Mouse (Mus musculus) layer of hippocampus, adult 9-10 months (tissue): ENCODE results near the gene Pigr.

Experiments used
- DNase-seq: peaks from one replicate; pipeline ENCODE4 v3.0.0; 2022; ENCODE audit warnings: low spot score

The Pigr gene

DNA sequence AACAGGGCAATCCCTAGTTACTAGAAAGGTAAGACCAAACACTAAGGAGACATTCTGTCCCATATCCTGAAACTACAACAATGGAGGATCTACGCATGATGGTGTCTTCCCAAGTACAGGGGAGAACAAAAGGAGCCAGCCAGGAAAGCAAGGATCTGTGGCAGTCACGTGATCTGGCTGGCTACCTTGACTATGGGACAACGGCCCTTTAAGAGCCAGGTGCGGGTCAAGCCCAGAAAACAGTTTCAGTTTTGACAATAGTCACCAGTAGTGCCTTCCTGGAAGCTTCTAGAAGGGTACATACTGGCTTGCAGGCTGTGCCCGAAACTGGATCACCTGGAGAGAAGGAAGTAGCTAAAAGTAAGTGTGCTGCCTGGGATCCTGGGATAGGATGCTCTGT is at the start of gene Pigr:
Pigr (plus strand) TSS at position 237 of the 400 bp plus-strand sequence.
- no peak for DNase-seq

DNA sequence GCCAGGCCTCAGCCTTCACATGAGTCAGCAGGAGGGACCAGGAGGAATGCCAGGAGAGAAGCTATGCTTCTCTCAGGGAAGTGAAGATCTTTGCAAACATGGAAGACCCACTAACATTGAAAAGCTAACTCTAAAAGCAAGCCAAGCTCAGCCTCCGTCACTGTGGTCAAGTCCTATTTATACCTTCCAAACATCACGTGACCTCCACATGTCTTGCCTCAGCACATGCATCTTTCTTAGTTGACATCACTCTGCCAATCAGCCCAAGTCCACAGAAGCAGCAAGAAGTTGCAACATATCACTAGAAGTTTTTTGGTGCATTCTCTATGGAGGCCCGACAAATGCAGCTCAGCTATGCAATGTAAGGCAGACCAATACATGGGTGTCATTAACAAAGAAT is 46.6 kb upstream of the Pigr start:
- DNase-seq = no peak

GRCm38 (mm10) chr1:130784054-130784453 is 42.4 kb upstream of the Pigr start:
- DNase-seq = no peak

- no peak for DNase-seq
Observed at GRCm38 (mm10) chr1:130787001-130787400, 39.5 kb upstream of the Pigr start.

DNA sequence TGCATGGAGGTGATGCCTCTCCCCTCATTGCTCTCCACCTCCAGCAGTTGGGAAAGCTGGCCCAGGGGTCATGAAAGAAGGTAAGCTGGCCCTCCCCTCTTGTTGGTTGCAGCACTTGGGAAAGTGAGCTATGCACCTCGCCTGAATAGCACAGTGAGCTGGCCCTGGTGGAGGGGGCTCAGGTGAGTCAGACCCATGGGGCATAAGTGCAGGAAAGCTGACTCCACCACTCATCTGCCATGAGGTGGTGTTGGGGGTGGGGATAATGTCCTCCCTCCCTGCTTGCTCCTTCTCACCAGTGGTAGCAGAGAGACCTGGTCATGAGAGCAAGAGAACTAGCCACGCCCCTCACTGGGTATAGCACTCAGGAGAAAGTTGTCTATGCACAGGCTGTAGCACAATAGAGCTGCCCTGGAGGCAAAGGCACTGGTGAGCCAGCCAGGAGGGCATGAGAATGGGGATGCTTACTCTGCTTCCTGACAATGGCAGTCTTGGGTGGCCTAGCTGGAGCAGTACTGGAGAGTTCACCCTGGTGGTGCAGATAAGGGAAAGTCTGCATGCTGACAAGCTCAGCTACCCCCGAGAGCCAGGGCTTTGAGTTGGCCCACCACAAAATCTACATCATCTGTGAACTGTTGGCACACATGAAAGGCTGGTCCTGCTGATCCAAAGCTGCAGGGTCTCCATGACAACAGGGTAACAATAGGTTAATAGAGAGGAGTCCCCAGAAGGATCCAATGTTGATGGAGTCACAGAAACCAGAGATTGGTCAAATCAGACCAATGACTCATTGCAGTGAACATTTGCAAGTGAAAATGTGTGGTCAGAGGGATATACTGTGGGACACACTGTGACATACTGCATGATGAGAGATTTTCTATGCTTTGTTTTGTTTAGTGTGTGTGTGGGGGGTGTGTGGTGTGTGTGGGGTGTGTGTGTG is 36.7 kb upstream of the Pigr start:
- DNase-seq = no peak

GRCm38 (mm10) chr1:130795331-130795730 is 31.2 kb upstream of the Pigr start:
- no peak for DNase-seq

DNA sequence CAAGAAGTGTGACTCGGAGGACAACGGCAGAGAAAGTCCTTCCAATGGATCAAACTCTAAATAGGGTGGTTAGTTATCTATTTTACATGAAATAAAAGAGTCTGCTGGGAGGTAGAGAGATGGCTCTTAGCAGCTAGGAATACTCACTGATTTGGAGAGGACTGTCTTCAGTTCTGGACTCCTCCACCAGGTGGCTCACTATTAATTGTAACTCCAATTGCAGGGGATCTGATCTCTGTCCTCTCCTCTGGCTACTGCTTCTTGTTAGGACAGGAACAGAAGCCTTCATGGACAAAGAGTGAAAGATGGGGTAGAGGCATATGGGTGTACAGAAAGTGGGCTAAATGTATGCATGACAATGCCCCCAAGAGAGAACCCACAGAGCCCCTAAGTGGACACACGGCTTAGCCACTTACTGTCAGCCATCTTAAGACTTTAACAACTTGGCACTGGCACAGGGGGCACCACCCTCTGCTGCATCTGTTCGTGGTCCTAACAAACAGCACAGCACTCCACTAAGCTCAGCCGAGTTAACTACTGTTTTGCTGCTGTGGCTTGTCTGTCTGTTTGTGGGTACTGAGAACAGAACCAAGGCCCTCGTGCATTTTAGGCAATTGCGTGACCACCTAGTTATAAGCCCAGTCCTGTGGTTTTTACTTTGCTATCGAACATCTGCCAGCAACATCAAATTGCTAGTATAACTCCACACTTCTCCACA is 29.4 kb upstream of the Pigr start:
- DNase-seq = peak; percentile 20

DNA sequence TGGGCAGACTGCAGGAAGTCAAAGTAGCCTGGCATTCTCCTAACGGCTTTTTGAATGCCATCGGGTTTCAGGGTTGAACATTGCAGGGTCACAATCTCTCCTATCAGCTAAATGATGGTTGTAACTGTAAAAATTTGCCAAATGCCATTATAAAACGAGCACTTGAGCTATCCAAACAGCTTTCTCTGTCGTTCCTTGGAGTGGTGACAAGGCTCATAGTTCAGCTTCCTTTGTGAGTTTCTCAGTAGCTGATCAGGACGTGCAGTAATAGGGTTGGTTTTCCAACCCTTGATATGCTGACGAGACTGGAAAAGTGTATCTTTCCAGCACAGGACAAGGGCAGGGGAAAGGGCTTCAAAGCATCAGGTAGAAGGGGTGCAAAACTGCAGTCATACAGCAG is 28.4 kb upstream of the Pigr start:
- no peak for DNase-seq

GRCm38 (mm10) chr1:130798551-130798950 is 27.9 kb upstream of the Pigr start:
- no peak for DNase-seq

- no peak for DNase-seq
Observed at GRCm38 (mm10) chr1:130799399-130799798, 27.1 kb upstream of the Pigr start.

DNA sequence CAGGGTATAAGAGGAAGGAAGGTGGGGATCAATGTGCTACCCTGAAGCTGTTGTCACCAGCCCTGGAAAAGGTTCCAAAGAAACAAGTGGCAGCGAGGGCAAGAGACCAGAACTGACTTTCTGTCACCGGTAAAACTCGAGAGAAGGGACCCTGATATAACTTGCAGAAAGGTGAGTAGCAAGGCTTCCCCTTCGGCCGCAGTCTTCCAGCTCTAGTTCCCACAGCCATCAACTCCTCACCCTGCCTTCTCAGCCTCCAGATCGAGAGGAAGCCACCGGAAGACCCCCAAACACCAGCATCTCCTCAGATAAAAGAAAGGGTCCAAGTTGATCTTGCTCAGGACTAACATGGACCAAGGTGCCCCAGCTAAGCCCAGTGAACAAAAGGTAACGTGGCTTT is 25.9 kb upstream of the Pigr start, which contains the start of gene Fcamr:
Fcamr (plus strand) TSS at position 301 of the 400 bp plus-strand sequence.
- DNase-seq = no peak

- no peak for DNase-seq
Observed at GRCm38 (mm10) chr1:130801511-130801910, 25.0 kb upstream of the Pigr start.

DNA sequence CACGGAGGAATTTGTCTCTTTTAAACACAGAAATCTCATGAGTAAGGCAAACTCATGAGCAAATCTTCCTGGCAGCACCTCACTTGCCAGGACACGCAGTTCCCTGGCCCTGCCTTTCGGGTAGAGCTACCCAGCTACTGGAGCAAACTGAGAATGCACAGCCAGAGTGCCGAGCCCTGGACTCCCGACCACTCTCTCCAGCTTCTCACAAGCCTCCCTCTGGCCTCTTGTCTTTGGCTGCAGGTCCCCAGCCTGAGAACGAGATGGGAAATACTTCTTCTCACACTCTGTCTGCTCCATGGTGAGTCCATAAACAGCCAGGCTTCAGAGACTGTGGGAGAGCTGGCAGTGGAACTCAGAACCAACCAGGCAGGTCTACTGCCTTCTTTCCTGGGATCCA is 23.5 kb upstream of the Pigr start:
- no peak for DNase-seq

- no peak for DNase-seq
Observed at GRCm38 (mm10) chr1:130804279-130804678, 22.2 kb upstream of the Pigr start.

- DNase-seq = no peak
Observed at GRCm38 (mm10) chr1:130810906-130811305, 15.6 kb upstream of the Pigr start.

- no peak for DNase-seq
Observed at GRCm38 (mm10) chr1:130811316-130811715, 15.2 kb upstream of the Pigr start.

DNA sequence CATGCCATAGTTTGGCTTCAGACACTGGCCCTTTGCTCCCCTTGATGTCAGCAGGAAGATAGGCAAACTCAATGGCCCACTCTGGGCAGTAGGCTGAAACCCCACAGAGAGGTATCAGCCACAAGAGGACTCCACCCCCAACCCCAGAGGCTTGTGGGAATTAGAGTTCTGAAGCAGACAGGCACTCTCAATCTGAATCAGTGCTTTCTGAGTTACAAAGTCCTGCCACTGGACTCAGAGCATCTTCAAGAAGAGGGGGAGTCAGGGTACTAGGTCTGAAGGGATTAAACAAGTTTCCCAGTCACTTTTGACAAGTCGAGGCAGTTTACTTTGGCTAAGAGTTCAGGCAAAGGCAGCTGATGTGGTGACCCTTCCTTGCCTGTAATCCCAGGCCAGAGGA is 6.7 kb upstream of the Pigr start:
- DNase-seq = no peak

- DNase-seq = no peak
Observed at GRCm38 (mm10) chr1:130820316-130821148, 6.0 kb upstream of the Pigr start.

- no peak for DNase-seq
Observed at GRCm38 (mm10) chr1:130821149-130821471, 5.4 kb upstream of the Pigr start.

GRCm38 (mm10) chr1:130821911-130822625 is 4.4 kb upstream of the Pigr start:
- no peak for DNase-seq

- DNase-seq = no peak
Observed at GRCm38 (mm10) chr1:130828656-130829055, 2.2 kb downstream of the Pigr start.
